Mouse (Mus musculus) adrenal gland, adult (tissue): ENCODE data around the gene Sh3bgrl2.

ENCODE experiments used
- DNase-seq, 2 experiments: peaks; one replicate each; pipeline ENCODE4 v3.0.0; 2022 to 2023; ENCODE audit warnings: low spot score in 1 of 2; ENCODE audit not compliant: inconsistent age in 2 of 2

The Sh3bgrl2 gene

GRCm38 (mm10) chr9:83624193-83624592, 76.1 kb downstream of the Sh3bgrl2 start:
- no peak for DNase-seq

- DNase-seq: no peak
Observed at GRCm38 (mm10) chr9:83625085-83625484, 77.0 kb downstream of the Sh3bgrl2 start.

- DNase-seq: no peak
Observed at GRCm38 (mm10) chr9:83628669-83629612, 80.8 kb downstream of the Sh3bgrl2 start.

GRCm38 (mm10) chr9:83630341-83630740, 82.2 kb downstream of the Sh3bgrl2 start:
- DNase-seq: no peak

GRCm38 (mm10) chr9:83631920-83632319, 83.8 kb downstream of the Sh3bgrl2 start:
- DNase-seq: no peak

DNA sequence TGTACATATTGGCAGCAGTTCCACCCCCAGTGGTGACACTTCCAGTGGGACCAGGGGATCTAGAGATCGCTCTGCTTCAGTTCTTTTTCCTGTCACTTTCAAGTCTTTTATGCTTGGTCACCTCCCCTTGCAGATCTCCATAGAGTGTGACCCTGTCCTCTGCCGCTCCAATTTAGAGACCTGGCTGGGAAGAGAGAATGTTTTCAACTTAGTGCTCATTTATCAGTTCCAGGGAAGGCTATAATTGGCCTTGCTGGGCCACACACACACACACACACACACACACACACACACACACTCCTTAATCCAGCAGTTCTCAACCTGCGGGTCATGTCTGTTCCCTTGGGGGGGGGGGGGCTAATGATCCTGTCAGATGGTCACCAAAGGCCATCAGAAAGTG, 86.6 kb downstream of the Sh3bgrl2 start:
- no peak for DNase-seq

DNA sequence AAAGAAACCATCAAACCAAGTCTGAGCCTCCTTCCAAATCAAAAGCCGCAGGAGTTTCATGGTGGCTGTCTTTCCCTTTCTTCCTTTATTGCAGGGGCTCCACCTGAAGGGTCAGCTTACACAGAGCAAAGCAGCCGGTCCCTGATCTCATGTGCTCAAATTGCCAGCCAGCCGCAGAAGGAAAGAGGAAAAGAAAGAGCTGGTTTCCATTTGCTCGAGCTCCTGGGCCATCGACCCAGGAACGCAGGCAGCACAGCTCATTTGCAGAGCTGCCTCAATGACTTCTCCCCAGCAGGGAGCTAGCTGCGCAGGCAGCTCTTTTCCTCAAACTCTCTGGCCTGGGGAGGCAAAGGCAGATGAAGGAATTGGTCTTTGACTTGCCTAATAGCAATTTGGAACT, 87.9 kb downstream of the Sh3bgrl2 start:
- DNase-seq: no peak

DNA sequence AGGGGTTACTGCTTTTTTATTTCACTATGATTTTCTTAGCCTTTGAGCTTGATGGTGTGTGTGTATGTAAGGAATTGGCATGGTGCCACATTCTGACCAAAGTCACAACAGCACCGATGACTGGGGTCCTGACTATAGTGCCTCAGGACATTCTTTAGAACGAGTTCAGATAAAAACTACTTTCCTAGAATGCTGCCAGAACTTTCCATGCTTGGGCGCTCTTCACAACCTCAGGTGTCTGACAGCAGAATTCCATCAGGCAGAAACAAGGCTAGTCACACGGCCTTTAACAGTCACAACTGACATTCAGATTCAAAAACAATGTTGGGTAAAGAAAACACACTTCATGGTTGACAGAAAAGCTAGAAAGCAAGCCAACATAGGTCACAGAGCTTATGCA, 95.0 kb downstream of the Sh3bgrl2 start:
- no peak for DNase-seq

GRCm38 (mm10) chr9:83643833-83644232, 95.7 kb downstream of the Sh3bgrl2 start:
- no peak for DNase-seq

DNA sequence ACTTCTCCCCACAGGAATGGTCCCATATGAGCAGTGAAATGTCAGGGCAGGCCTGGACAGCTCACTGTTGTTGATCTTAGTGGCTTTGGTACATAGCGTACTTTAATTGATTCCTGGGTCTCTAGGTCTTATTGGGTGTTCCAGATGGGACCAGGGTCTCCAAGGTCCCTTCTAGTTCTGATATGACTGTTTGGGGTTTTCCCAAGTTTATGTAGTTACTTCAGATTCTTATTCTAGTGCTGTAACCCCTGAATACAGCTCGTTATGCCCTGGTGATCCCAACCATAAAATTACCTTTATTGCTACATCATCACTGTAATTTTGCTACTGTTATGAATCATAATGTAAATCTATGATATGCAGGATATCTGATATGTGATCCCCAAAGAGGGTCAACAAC, 98.1 kb downstream of the Sh3bgrl2 start:
- no peak for DNase-seq

- DNase-seq: no peak
Observed at GRCm38 (mm10) chr9:83646691-83647090, 98.6 kb downstream of the Sh3bgrl2 start.

DNA sequence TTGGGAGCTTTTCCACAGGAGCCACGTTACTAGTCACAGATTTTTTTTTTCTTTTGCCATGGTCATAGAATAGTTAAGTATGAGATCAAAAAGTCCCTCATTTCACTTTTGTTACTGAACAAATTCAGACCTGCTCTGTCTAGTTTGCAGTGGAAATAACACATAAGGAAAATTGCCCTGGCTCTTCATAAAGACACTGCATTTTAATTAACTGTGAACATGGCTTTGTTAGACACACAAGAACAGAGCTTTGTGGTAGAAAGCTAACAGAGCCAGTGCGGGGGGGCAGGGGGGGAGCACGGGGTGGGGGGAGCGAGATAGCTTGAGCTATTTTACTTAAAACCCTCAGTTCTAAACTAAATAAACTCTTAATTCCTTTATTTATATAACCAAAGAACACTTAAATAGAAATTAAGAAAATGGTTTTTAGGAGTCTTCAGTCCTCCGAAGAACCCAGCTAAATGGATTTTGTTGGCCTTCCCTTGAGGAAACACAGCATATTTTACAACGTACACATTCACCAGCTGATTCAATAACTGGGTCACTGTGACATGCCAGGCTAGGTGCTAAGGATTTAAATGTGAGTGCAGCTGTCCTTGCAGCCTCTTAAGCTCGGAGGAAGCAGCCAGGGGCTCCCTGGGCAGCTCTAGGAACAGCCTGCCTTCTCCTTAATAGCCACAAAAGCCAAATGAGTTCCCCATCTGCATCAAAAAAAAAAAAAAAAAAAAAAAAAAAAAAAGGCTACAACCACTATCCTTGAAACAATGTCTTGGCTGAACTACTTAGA, 100.0 kb downstream of the Sh3bgrl2 start:
- no peak for DNase-seq

- no peak for DNase-seq
Observed at GRCm38 (mm10) chr9:83648733-83649132, 100.6 kb downstream of the Sh3bgrl2 start.

- no peak for DNase-seq
Observed at GRCm38 (mm10) chr9:83652015-83652414, 103.9 kb downstream of the Sh3bgrl2 start.

DNA sequence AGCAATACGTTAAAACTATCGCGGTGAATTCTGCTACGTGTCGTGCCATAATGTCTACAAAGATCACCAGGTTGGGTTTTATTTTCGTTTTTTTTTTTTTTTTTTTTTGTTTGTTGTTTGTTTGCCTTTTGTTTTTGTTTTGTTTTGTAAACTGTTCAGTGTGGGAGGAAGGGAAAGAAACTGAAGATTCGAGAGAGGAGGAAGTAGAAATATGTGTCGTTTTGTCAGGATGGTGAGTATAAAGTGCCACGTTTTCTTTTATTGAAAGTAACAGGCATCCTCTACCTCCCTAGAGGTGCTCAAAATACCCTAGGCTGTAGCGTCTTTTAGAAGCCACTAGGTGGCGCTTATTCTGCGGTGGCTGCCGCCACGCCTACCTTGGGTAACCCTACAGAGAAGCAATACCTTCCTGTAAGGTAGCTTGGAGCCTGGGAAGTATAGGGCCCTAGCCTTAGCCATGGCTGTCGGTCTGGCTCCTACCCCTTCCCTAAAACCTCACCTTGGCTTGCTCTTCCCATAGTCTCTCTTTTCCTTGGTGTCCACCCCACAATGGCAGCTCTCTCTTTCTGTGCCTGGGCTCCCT, 104.6 kb downstream of the Sh3bgrl2 start:
- DNase-seq: peak; percentile 10 to 53

- no peak for DNase-seq
Observed at GRCm38 (mm10) chr9:83654601-83655000, 106.5 kb downstream of the Sh3bgrl2 start.

GRCm38 (mm10) chr9:83656960-83657651, 109.0 kb downstream of the Sh3bgrl2 start:
- no peak for DNase-seq

GRCm38 (mm10) chr9:83657652-83658002, 109.5 kb downstream of the Sh3bgrl2 start:
- DNase-seq: no peak

DNA sequence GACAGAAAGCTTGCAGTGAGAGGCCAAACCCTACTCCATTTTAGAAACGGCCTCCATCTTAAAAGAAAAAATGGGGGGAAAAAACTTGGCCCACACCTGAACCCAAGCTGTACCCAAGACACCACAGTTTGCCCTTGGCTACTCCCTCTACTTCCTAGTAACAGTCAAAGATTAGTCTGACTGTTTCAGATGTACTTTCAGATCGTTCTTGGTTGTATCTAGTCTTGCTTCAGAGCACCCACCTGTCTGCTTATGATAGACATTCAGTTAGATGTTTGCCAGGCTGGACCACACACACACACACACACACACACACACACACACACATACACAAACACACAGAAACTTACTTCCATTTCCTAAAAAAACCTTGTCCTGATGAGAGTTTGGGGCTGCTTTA, 111.0 kb downstream of the Sh3bgrl2 start:
- DNase-seq: no peak

GRCm38 (mm10) chr9:83661811-83662210, 113.7 kb downstream of the Sh3bgrl2 start:
- DNase-seq: no peak
